Mouse (Mus musculus) liver, embryonic 14.5 days (tissue): ENCODE results near the gene Cux1. TPM values are rescaled to one million over a fixed set of nuclear protein-coding genes. Genes with fewer than 3 reads are reported as not detected.

Experiments used
- ATAC-seq: fragments of 200-750 bp; cut with Nextera tagmentation; 2 replicates; pipeline ENCODE4 v1.8.0; 2017; ENCODE audit warnings: moderate number of reproducible peaks, mild to moderate bottlenecking, moderate library complexity; ENCODE audit not compliant: insufficient read depth
- DNase-seq, 3 experiments: peaks; one replicate each; pipeline ENCODE4 v3.0.0-alpha.2; 2012 to 2013; ENCODE audit warnings: low read depth in 3 of 3, low spot score in 3 of 3
- H3K27ac ChIP-seq: fragments of 300-500 bp; sonication (generic); 2 replicates; pipeline ENCODE4 v1.5.1; 2014; ENCODE audit warnings: moderate library complexity, mild to moderate bottlenecking, control low read depth, inconsistent platforms
- H3K27me3 ChIP-seq: fragments of 300-500 bp; sonication (generic); 2 replicates; pipeline ENCODE4 v1.6.1; 2014; ENCODE audit warnings: mild to moderate bottlenecking, low read length, moderate library complexity; ENCODE audit not compliant: control insufficient read depth, insufficient read depth
- H3K36me3 ChIP-seq: fragments of 300-500 bp; sonication (generic); replicated peaks from 2 replicates; pipeline ENCODE4 v1.6.1; 2014; ENCODE audit warnings: low read depth; ENCODE audit not compliant: control insufficient read depth, insufficient read depth
- H3K4me1 ChIP-seq, 2 experiments: fragments of 200-500 bp in 1 of 2; fragments of 300-500 bp in 1 of 2; sonication (generic) in 1 of 2; replicated peaks; 2 replicates each; pipeline ENCODE4 v1.6.1; 2012 to 2014; ENCODE audit warnings: antibody characterized with exemption in 1 of 2, inconsistent platforms in 1 of 2, low read length in 1 of 2; ENCODE audit not compliant: control insufficient read depth in 2 of 2, insufficient read depth in 2 of 2
- H3K4me2 ChIP-seq: fragments of 300-500 bp; sonication (generic); 2 replicates; pipeline ENCODE4 v1.6.1; 2014; ENCODE audit warnings: low read depth, mild to moderate bottlenecking, control low read depth, moderate library complexity
- H3K4me3 ChIP-seq, 2 experiments: fragments of 200-500 bp in 1 of 2; fragments of 300-500 bp in 1 of 2; sonication (generic) in 1 of 2; 2 replicates each; pipeline ENCODE4 v1.5.1; 2012 to 2014; ENCODE audit warnings: low read depth in 2 of 2, low read length in 2 of 2, mild to moderate bottlenecking in 2 of 2, control low read depth in 1 of 2, inconsistent platforms in 1 of 2, moderate library complexity in 1 of 2; ENCODE audit not compliant: insufficient read depth in 1 of 2
- H3K9ac ChIP-seq: fragments of 300-500 bp; sonication (generic); replicated peaks from 2 replicates; pipeline ENCODE4 v1.6.1; 2014; ENCODE audit warnings: mild to moderate bottlenecking, control low read depth, moderate library complexity
- H3K9me3 ChIP-seq: fragments of 300-500 bp; sonication (generic); 2 replicates; pipeline ENCODE4 v1.6.1; 2016; ENCODE audit warnings: low read length, mixed read lengths; ENCODE audit not compliant: control insufficient read depth
- CTCF ChIP-seq: IDR thresholded peaks from 2 replicates; pipeline ENCODE4 v1.5.1; 2016; ENCODE audit warnings: antibody characterized with exemption, low read depth, control low read depth
- EP300 ChIP-seq: IDR thresholded peaks from 2 replicates; pipeline ENCODE4 v1.6.1; 2016; ENCODE audit warnings: antibody characterized with exemption, low read depth
- WGBS: fragments of 180-500 bp; shearing (Covaris S2); extraction: QIAGEN DNeasy Blood & Tissue Kit; methylation state at CpG from one replicate; pipeline ENCODE4 v1.1.7; 2014; ENCODE audit not compliant: insufficient replicate concordance; 5-methylcytosine and 5-hydroxymethylcytosine counted together
- polyA plus RNA-seq, 2 experiments: library from polyadenylated mRNA; depleted of rRNA in 1 of 2; stranded (reverse) in 1 of 2; unstranded in 1 of 2; fragments of >200 nt; fragmentation: Nextera tagmentation in 1 of 2; extraction: Ambion mirVana in 1 of 2; gene quantifications; 2 replicates each; pipeline versions ENCODE4 v1.2.1 to v1.2.3; 2012 to 2014

Cux1 gene
- polyA plus RNA-seq, 2 experiments = 9.0 to 12.4 TPM

DNA sequence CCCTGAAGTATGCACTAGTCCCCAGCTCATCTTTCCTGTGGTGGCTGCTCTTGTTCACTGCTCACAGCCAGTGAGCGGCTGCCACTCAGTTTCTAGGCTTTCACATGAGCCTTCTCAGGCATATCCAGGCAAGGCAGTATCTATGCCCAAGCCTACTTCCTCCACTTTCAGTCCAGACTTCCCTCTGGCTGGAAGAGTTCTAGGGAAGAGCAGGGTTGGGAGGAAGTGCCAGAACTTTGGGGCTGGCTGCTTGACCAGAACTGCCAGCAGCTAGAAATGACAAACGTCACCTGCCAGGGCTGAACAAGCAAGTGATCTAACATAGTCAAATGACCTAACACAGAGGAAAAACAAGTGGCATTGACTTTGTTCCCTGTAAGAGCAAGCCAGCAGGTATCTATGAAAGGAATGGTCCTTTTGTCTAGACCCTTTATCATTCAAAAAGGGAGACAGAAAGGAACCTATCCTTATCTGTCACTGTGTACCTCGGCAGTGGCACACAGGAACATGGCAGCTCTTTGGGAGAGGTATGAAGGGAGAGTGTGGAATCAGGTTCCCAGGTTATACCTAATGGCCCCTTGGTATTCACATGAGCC lies 171.6 kb downstream of the Cux1 start:
- H3K36me3 ChIP-seq = no peaks in the 10 kb centered on the region
- no peak overlapping the region for H3K4me2 ChIP-seq
- H3K9ac ChIP-seq = no peak overlapping the region
- WGBS = 46% methylated on average over 3 of the region's 3 CpGs
- no peaks in the 10 kb centered on the region for H3K9me3 ChIP-seq
- H3K4me3 ChIP-seq = no peak overlapping the region
- H3K27me3 ChIP-seq = no peaks in the 10 kb centered on the region
- no peak for ATAC-seq
- no peak for TF ChIP-seq EP300
- H3K27ac ChIP-seq = no peak overlapping the region
- H3K4me1 ChIP-seq = peaks cover 0 to 4% of the 10 kb centered on the region in 2 experiments; a peak in 2 of 4 replicates
- DNase-seq = no peak

DNA sequence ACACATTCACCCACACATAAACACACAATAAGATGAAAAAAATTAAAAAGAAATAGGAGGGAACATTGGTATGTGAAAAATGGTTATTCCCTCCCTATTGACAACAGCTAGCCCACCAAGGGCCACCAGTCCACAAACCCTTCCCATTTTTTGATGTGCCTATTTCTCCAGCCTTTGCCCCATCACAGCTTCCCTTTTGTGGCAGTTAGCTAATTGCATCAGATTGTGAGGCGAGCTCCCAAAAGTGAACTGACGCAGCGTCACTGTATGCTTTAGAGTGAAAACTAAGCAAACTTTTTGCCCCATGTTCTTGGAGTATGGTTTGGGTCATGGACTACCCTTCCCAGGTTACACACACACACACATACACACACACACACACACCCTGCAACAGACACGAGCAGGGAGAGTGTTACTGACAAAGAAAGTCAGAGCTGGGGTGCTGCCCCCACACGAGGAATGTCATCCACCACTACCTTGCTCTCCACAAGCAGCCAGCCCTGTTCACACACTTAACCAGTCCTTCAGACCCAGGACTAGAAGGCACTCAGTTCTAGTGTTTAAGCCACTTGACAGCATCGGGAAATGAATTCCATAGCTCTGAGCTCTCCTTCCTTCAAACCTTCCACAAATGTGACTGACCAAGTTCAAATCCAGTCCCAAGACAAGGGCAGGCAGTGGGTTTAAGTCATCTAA lies 172.6 kb downstream of the Cux1 start:
- TF ChIP-seq CTCF = no peak
- TF ChIP-seq EP300 = no peak
- H3K4me1 ChIP-seq = peaks cover 0 to 4% of the 10 kb centered on the region in 2 experiments; a peak in 2 of 4 replicates
- no peaks in the 10 kb centered on the region for H3K9me3 ChIP-seq
- no peaks in the 10 kb centered on the region for H3K36me3 ChIP-seq
- H3K4me2 ChIP-seq = no peak overlapping the region
- H3K27ac ChIP-seq = no peak overlapping the region
- H3K9ac ChIP-seq = no peak overlapping the region
- DNase-seq (no peak), ATAC-seq (no peak)
- no peak overlapping the region for H3K4me3 ChIP-seq
- no peaks in the 10 kb centered on the region for H3K27me3 ChIP-seq
- 65% methylated on average over 6 of the region's 6 CpGs for WGBS

DNA sequence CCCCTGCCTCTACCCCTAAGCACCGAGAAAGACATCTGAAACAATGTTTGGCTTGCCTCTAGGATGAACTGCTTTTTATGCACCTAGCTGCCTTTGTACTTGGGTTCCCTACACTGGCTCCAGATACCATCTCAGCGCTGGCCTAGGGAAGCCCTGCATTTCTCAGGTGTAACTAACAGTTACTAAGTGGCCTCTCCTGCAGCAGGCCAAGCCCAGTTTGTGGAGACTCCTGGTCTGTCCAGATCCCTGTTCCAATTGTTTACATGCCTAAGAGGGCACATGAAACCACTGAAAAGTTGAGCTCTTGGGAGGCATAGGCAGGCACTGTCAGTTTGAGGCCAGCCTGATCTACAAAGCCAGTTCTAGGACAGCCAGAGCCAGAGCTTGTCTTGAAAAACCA lies 173.7 kb downstream of the Cux1 start:
- 74% methylated on average over 2 of the region's 2 CpGs for WGBS
- H3K4me3 ChIP-seq = no peak overlapping the region

DNA sequence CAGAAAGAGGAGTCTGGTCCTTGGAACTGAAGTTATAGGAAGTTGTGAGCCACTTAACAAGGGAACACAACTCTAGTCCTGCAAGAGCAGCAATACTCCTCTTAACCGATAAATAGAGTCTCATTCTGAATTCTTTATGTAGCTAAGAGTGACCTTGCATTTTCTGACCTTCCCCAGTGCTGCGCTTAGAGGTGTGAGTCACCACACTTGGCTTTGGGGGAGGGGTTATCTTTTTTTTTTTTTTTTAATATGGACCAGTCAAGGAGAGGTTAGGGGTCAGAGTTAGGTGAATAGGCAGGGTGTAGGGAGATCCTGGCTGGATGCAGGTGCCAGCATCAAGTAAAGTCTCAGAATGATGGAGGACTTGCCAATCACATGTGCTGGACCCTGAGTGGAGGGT lies 180.5 kb downstream of the Cux1 start:
- 71% methylated on average over 2 of the region's 2 CpGs for WGBS
- no peak overlapping the region for H3K4me2 ChIP-seq
- TF ChIP-seq EP300 = no peak
- TF ChIP-seq CTCF = no peak
- H3K9me3 ChIP-seq = no peaks in the 10 kb centered on the region
- no peaks in the 10 kb centered on the region for H3K36me3 ChIP-seq
- H3K27me3 ChIP-seq = no peaks in the 10 kb centered on the region
- no peak overlapping the region for H3K9ac ChIP-seq
- H3K27ac ChIP-seq = no peak overlapping the region
- no peaks in the 10 kb centered on the region for H3K4me1 ChIP-seq
- ATAC-seq = no peak
- DNase-seq = no peak
- no peak overlapping the region for H3K4me3 ChIP-seq

More for the DNA sequence above, 173.7 kb downstream of the Cux1 start:
- no peak overlapping the region for H3K9ac ChIP-seq
- H3K4me2 ChIP-seq = no peak overlapping the region
- no peak for TF ChIP-seq EP300
- no peak for TF ChIP-seq CTCF
- no peak for DNase-seq
- no peaks in the 10 kb centered on the region for H3K36me3 ChIP-seq
- no peak for ATAC-seq
- H3K4me1 ChIP-seq = peaks cover 0 to 4% of the 10 kb centered on the region in 2 experiments; a peak in 2 of 4 replicates
- no peak overlapping the region for H3K27ac ChIP-seq
- no peaks in the 10 kb centered on the region for H3K9me3 ChIP-seq
- no peaks in the 10 kb centered on the region for H3K27me3 ChIP-seq

DNA sequence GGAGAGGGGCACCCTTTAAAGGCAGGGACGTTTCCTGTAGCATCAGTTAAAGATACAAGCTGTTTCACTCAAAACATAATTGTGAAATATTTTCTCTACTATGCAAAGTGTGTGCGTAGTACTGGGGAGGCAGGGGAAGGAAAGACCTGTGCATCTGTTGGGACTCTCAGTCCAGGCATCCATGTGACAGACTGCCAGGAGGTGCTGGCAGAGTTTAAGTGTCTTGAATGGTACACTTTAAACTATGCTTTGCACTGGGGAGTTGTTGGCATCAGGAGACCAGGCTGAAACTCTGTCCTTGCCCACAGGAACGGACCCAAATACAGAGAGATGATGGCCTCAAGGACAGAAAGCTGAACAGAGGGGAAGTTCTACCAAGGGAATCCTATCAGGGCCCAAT lies 182.1 kb downstream of the Cux1 start:
- DNase-seq (no peak), ATAC-seq (no peak)
- Histone ChIP-seq H3K4me1 (no peaks in the 10 kb centered on the region), H3K9me3 (no peaks in the 10 kb centered on the region), H3K27ac (no peak overlapping the region), H3K4me3 (no peak overlapping the region), H3K27me3 (no peaks in the 10 kb centered on the region), H3K9ac (no peak overlapping the region), H3K4me2 (no peak overlapping the region), H3K36me3 (no peaks in the 10 kb centered on the region)
- TF ChIP-seq CTCF = no peak
- no peak for TF ChIP-seq EP300
- 67% methylated on average over 3 of the region's 3 CpGs for WGBS
